Mouse (Mus musculus): ENCODE results near the gene Atxn1.
A peak's percentile ranks its signal among the peaks of the same experiment; 100 is the strongest.

DNA sequence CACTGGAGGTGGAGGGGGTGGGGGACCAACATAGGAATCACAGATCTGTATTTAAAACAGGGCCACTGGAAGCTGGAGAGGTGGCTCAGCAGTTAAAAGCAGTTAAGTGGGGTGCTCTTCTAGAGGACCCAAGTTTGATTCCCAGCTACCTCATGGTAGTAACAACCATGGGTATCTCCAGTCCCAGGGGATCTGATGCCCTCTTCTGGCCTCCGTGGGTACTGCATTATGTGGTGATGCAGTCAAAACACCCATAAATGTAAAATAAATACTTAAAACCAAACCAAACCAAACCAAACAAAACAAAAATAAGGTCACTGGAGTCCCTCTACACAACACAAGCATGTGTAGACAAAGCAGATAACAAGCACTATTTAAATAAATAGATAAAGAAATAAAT is 32.9 kb downstream of the Atxn1 start:
- TF ChIP-seq POLR2A (IDR thresholded peaks at IDR 0.05; ENCODE audit: low read depth, low read length) (no peak), CTCF (IDR thresholded peaks at IDR 0.05; ENCODE audit: extremely low read depth, insufficient read length, insufficient replicate concordance, low read depth, low read length) (peak; percentile 43; the same call in 1 of the 2 replicates)
